Mouse (Mus musculus): ENCODE measurements around the gene Zfp106.

GRCm38 (mm10) chr2:120503094-120503493 lies 60.5 kb downstream of the Zfp106 start:
- TF ChIP-seq CTCF (IDR thresholded peaks at IDR 0.05; ENCODE audit: low read depth) (no peak), EP300 (IDR thresholded peaks at IDR 0.05; ENCODE audit: low read depth) (no peak)

All from heart, postnatal 0 days (tissue).